Mouse (Mus musculus) mesoderm, embryonic 11.5 days (tissue): ENCODE results near the gene Fbl.
"Not testable (repeated sequence)": the region's sequence is repeated elsewhere in the genome, so short reads cannot be mapped to it uniquely, and the experiment has no call there.

Experiments
- DNase-seq: peaks from one replicate; pipeline ENCODE4 v3.0.0-alpha.2; 2012; ENCODE audit warnings: low read depth, low spot score

Gene Fbl

GRCm38 (mm10) chr7:28169489-28170422 is at the start of gene Fbl:
Gene Fbl (plus strand): TSS chr7:28169710.
- DNase-seq, result peak; percentile 95

- DNase-seq, result no peak
These were observed 40.3 kb upstream of the Fbl start, which contains the start of gene 9530053A07Rik for GRCm38 (mm10) chr7:28129166-28129565. Gene 9530053A07Rik (plus strand): TSS chr7:28129466.

GRCm38 (mm10) chr7:28137613-28138012 is 31.9 kb upstream of the Fbl start:
- peak; percentile 61 for DNase-seq

GRCm38 (mm10) chr7:28148263-28148662 is 21.2 kb upstream of the Fbl start:
- DNase-seq, result peak; percentile 81

- DNase-seq, result no peak
These were observed 19.7 kb upstream of the Fbl start for GRCm38 (mm10) chr7:28149841-28150240.

GRCm38 (mm10) chr7:28151584-28152221 is 17.8 kb upstream of the Fbl start:
- peak; percentile 51 for DNase-seq

- DNase-seq, result not testable (repeated sequence)
These were observed 15.9 kb upstream of the Fbl start for GRCm38 (mm10) chr7:28153595-28153994.

GRCm38 (mm10) chr7:28159292-28159691 is 10.2 kb upstream of the Fbl start:
- DNase-seq, result no peak

GRCm38 (mm10) chr7:28159893-28160292 is 9.6 kb upstream of the Fbl start:
- DNase-seq, result no peak

GRCm38 (mm10) chr7:28161163-28161749 is 8.3 kb upstream of the Fbl start:
- no peak for DNase-seq

GRCm38 (mm10) chr7:28165406-28165805 is 4.1 kb upstream of the Fbl start:
- no peak for DNase-seq

GRCm38 (mm10) chr7:28168320-28169115 is 992 bp upstream of the Fbl start:
- DNase-seq, result peak; percentile 76

- no peak for DNase-seq
These were observed 5.8 kb downstream of the Fbl start for GRCm38 (mm10) chr7:28175358-28175757.

GRCm38 (mm10) chr7:28179228-28179627 is 9.7 kb downstream of the Fbl start, which contains the start of gene Dyrk1b:
Gene Dyrk1b (plus strand): TSS chr7:28179469.
- DNase-seq, result peak; percentile 98

- DNase-seq, result peak; percentile 96
These were observed 10.3 kb downstream of the Fbl start for GRCm38 (mm10) chr7:28179741-28180377.

- DNase-seq, result no peak
These were observed 11.4 kb downstream of the Fbl start for GRCm38 (mm10) chr7:28180890-28181289.

GRCm38 (mm10) chr7:28181376-28181775 is 11.9 kb downstream of the Fbl start:
- no peak for DNase-seq

- DNase-seq, result no peak
These were observed 12.8 kb downstream of the Fbl start for GRCm38 (mm10) chr7:28182320-28182719.

- no peak for DNase-seq
These were observed 16.4 kb downstream of the Fbl start for GRCm38 (mm10) chr7:28185884-28186283.

GRCm38 (mm10) chr7:28186631-28187030 is 17.1 kb downstream of the Fbl start:
- no peak for DNase-seq

GRCm38 (mm10) chr7:28191489-28191888 is 22.0 kb downstream of the Fbl start:
- DNase-seq, result no peak
